Mouse (Mus musculus) forebrain, embryonic 14.5 days (tissue): ENCODE measurements around the gene Aldh6a1. TPM values are rescaled to one million over a fixed set of nuclear protein-coding genes. Genes with fewer than 3 reads are reported as not detected.

Experiments
- ATAC-seq: fragments of 200-750 bp; cut with Nextera tagmentation; 2 replicates; pipeline ENCODE4 v1.8.0; 2017; ENCODE audit warnings: mild to moderate bottlenecking, moderate library complexity
- DNase-seq: peaks from one replicate; pipeline ENCODE4 v3.0.0-alpha.2; 2015; ENCODE audit warnings: low spot score
- H3K27ac ChIP-seq: fragments of 300-500 bp; sonication (generic); 2 replicates; pipeline ENCODE4 v1.5.1; 2014; ENCODE audit warnings: low read depth, mild to moderate bottlenecking, control low read depth, low read length, moderate library complexity
- H3K27me3 ChIP-seq: fragments of 300-500 bp; sonication (generic); replicated peaks from 2 replicates; pipeline ENCODE4 v1.6.1; 2014; ENCODE audit warnings: low read length, control low read depth, mixed read lengths; ENCODE audit not compliant: control insufficient read depth, insufficient read depth
- H3K36me3 ChIP-seq: fragments of 300-500 bp; sonication (generic); 2 replicates; pipeline ENCODE4 v1.6.1; 2014; ENCODE audit warnings: low read length, control low read depth; ENCODE audit not compliant: control insufficient read depth, insufficient read depth
- H3K4me1 ChIP-seq: fragments of 300-500 bp; sonication (generic); 2 replicates; pipeline ENCODE4 v1.6.1; 2014; ENCODE audit warnings: antibody characterized with exemption, low read length, control low read depth; ENCODE audit not compliant: control insufficient read depth, insufficient read depth
- H3K4me2 ChIP-seq: fragments of 300-500 bp; sonication (generic); 2 replicates; pipeline ENCODE4 v1.6.1; 2014; ENCODE audit warnings: mild to moderate bottlenecking, control low read depth, low read length
- H3K4me3 ChIP-seq: fragments of 300-500 bp; sonication (generic); 2 replicates; pipeline ENCODE4 v1.5.1; 2014; ENCODE audit warnings: low read depth, low read length, control low read depth
- H3K9ac ChIP-seq: fragments of 300-500 bp; sonication (generic); 2 replicates; pipeline ENCODE4 v1.6.1; 2014; ENCODE audit warnings: mild to moderate bottlenecking, low read length, control low read depth, moderate library complexity
- H3K9me3 ChIP-seq: fragments of 300-500 bp; sonication (generic); replicated peaks from 2 replicates; pipeline ENCODE4 v1.6.1; 2016; ENCODE audit warnings: low read length, control low read depth, mixed read lengths; ENCODE audit not compliant: control insufficient read depth
- WGBS: fragments of 180-500 bp; shearing (Covaris S2); extraction: QIAGEN DNeasy Blood & Tissue Kit; methylation state at CpG from one replicate; pipeline ENCODE4 v1.1.7; 2014; 5-methylcytosine and 5-hydroxymethylcytosine counted together
- polyA plus RNA-seq: library from polyadenylated mRNA; unstranded; fragments of >200 nt; fragmentation: Nextera tagmentation; extraction: Ambion mirVana; gene quantifications from 2 replicates; pipeline ENCODE4 v1.2.1, GENCODE M21; 2014

Aldh6a1 gene
- 35.2 and 37.7 TPM in 2 replicates for polyA plus RNA-seq

DNA sequence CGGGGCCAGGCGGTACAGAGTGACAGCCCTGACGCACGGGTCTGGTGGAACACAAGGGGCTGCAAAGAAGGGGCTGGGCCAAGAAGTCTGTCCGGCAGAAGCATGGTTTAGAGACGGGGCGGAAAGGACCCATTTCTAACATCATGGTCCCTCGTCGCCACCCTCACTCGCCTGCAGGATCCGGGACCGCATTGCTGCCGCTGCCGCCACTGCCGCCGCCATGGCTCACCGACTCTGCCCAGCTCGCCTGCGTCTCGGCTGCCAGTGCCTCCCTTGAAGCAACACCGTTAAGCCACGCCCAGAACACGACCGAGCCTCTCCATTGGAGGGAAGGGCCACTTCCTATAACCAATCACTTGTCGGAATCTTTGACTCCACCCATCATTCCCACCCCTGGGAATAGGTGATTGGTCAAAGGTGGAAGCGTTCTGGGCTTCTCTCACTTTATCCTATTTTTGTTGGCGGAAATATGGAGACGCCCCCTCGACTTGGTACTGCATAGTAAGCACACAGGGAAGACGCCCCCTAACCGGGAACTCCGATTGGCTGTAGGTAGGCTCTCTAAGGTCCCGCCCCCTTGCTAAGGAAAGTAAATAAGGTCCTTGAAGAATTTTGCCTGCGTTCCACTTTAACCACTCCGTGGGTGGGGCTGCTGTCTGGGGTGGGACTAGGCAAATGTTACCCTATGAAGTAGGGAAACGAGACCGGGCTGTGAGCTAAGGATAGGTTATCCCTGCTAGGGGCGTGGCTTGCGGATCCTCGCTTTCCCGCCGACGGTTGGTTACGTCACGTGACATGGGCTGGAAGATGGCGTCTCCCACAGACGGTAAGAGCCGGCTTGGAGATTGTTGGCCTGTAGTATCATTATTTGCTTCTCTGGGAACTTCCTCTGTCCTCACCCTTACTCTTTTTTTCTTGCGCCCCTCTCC lies at the start of gene Aldh6a1, which contains the start of gene Lin52:
Gene Aldh6a1, minus strand, starts transcription at position 287 of the 929 bp plus-strand sequence.
Gene Lin52, plus strand, starts transcription at position 705 of the 929 bp plus-strand sequence.
- H3K4me3 ChIP-seq, result peak within 1 kb of the TSS; percentile 75
- H3K27ac ChIP-seq, result peak within 1 kb of the TSS; percentile 58; the same call in 1 of the 2 replicates
- WGBS, result under 1% methylated on average over 49 of the region's 49 CpGs
- H3K36me3 ChIP-seq, result no peaks in the 10 kb centered on the region
- DNase-seq (peak; percentile 100), ATAC-seq (peak; percentile 99)
- H3K9me3 ChIP-seq, result no peaks in the 10 kb centered on the region
- peak within 1 kb of the TSS; percentile 73 for H3K9ac ChIP-seq
- H3K4me2 ChIP-seq, result peak within 1 kb of the TSS; percentile 82
- no peaks in the 10 kb centered on the region for H3K27me3 ChIP-seq
- H3K4me1 ChIP-seq, result peaks cover 7% of the 10 kb centered on the region

DNA sequence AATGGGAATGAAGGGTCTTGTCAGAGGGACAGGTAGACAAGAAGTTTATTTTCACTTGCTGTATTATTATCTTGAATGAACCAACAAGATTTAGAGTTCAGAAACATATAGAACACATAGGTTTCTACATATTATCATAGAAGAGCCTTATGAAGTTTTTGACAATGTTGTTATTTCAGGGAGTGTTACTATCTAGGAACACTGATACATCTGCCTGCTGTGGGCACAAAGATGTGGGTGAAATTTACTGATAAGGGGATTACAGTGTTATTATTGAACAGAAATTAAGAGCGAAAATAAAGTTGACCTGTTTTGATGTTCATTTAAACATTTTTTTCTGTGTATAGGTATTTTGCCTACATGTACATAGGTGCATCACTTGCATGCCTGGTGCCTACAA lies 46.0 kb upstream of the Aldh6a1 start:
- Histone ChIP-seq H3K9me3 (no peaks in the 10 kb centered on the region), H3K4me1 (peaks cover 5% of the 10 kb centered on the region; the same call in 1 of the 2 replicates), H3K36me3 (no peaks in the 10 kb centered on the region), H3K4me3 (no peak overlapping the region), H3K27me3 (no peaks in the 10 kb centered on the region), H3K9ac (no peak overlapping the region), H3K27ac (no peak overlapping the region), H3K4me2 (no peak overlapping the region)
- ATAC-seq (no peak), DNase-seq (no peak)
- 94% methylated on average over 1 of the region's 1 CpGs for WGBS

DNA sequence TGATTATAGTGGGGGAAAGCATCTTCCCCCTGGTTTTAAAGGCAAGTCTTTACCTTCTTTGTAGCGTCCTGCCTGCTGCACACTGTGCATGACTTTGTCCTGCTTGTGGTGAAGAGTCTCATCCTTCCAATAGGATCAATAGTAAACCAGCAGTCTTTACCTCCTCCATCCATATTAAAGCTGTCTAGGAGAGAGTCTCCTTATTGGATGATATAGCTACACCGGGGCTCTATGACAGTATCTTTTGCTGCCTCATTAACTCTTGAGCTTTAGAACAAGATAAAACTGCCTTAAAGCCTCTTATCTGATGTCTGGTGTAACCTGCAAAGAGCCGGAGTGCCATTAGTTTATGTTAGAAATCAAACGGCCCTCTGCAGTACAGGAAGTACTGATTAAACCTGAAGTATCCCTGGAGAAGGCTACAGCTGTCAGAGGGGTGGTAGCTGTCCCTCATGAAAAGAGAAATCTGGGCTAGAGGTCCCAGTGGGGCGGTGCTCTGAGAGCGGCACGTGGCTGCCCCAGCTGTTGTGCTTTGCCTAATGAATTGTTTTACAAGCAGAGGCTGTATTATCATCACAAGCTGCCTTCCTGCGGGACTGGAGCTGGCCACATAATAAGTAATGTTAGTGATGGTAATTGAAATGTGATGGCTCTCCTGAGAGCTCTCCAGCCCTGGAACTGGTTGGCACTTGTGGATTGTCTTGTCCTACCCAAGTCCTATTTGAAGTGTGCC lies 36.7 kb upstream of the Aldh6a1 start:
- WGBS, result 24% methylated on average over 8 of the region's 8 CpGs
- no peaks in the 10 kb centered on the region for H3K27me3 ChIP-seq
- H3K27ac ChIP-seq, result no peak overlapping the region
- no peaks in the 10 kb centered on the region; the same call in 1 of the 2 replicates for H3K4me1 ChIP-seq
- DNase-seq (peak; percentile 74), ATAC-seq (peak; percentile 70)
- H3K36me3 ChIP-seq, result no peaks in the 10 kb centered on the region
- H3K4me2 ChIP-seq, result no peak overlapping the region
- H3K9me3 ChIP-seq, result no peaks in the 10 kb centered on the region
- H3K4me3 ChIP-seq, result no peak overlapping the region
- H3K9ac ChIP-seq, result no peak overlapping the region

DNA sequence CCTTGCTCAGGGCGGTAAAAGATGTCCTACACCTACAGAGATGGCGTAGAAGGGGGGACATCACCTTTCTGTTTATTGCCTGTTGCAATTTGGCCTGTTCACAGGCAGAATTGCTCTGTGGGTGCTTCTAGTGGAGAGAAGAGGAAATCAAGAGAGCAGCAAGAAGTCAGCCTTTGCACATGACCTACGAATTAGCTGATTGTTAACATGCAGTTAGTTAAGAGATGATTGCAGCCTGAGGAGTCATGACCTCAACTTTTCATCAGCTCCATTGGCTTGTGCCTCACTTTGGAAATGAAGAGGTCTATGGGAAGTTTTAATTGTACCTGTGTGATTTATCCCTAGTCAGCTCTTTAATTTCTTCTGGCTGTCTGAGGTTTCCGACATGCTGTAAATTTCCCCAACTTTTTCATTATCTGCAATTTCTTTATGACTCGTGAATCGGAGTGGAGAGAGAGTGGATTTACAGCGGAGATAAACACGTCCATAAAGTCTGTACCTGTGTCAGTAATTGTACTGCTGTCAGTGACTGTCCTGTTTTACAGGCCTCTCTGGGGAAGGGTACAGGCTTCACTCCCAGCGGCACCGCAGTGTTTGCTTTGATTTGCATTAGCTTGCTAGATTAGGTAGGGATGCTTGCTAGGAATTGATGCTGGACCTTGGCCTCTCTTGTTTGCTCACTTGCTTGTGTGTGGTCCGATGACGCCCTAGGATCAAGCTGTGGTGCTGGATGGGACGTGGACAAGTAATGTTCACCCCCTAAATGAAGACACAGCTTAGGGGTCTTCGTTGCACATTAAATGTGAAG lies 32.2 kb upstream of the Aldh6a1 start:
- Histone ChIP-seq H3K27me3 (no peaks in the 10 kb centered on the region), H3K9ac (no peak overlapping the region), H3K36me3 (no peaks in the 10 kb centered on the region), H3K4me3 (no peak overlapping the region), H3K4me1 (no peaks in the 10 kb centered on the region; the same call in 1 of the 2 replicates), H3K9me3 (no peaks in the 10 kb centered on the region), H3K4me2 (no peak overlapping the region), H3K27ac (no peak overlapping the region)
- ATAC-seq, result no peak
- WGBS, result 93% methylated on average over 14 of the region's 14 CpGs
- no peak for DNase-seq

DNA sequence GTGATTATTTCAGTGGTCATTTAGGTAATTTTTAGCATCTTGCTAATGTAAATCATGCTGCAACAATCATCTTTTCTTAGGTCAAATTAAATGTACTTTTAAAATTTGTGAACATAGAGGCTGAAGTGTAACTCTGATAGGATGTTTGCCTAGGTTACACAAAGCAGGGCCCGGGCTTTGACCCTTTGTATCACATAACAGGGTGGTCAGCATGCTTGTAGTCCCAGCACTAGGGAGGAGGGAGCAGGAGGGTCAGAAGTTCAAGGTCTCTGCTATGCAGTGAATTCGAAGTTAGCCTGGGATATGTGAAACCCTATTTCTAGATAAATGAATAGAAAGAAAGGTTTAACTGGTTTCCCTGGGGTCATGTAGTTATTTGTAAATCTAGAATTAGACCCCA lies 30.4 kb upstream of the Aldh6a1 start:
- ATAC-seq, result no peak
- H3K27me3 ChIP-seq, result no peaks in the 10 kb centered on the region
- H3K36me3 ChIP-seq, result no peaks in the 10 kb centered on the region

DNA sequence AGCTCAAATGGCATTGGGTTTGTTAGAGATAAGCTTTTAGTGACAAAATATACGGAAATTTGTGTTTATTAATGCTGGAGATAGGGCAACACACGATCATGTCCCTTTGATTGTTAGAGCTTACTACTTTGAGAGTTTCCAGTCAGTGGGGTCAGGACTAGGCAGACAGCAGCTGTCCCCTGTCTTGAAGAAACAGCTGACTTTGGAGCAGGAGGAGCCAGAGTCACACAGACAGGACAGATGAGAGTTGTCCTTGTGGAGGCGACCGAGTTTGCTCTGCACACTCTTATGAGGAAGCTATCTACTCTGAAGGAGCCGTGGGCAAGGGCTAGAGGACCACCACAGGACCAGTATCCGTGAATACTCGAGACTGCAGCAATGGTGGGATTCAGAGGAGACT lies 28.1 kb upstream of the Aldh6a1 start:
- Histone ChIP-seq H3K4me2 (no peak overlapping the region), H3K36me3 (no peaks in the 10 kb centered on the region), H3K27me3 (no peaks in the 10 kb centered on the region), H3K4me1 (no peaks in the 10 kb centered on the region), H3K9me3 (no peaks in the 10 kb centered on the region), H3K4me3 (no peak overlapping the region), H3K9ac (no peak overlapping the region), H3K27ac (no peak overlapping the region)
- no peak for DNase-seq
- 93% methylated on average over 7 of the region's 7 CpGs for WGBS
- no peak for ATAC-seq

More for the DNA sequence above, 30.4 kb upstream of the Aldh6a1 start:
- no peaks in the 10 kb centered on the region for H3K4me1 ChIP-seq
- H3K9me3 ChIP-seq, result no peaks in the 10 kb centered on the region
- no peak overlapping the region for H3K4me2 ChIP-seq
- H3K27ac ChIP-seq, result no peak overlapping the region
- 70% methylated on average over 2 of the region's 2 CpGs for WGBS
- no peak overlapping the region for H3K9ac ChIP-seq
- DNase-seq, result no peak
- H3K4me3 ChIP-seq, result no peak overlapping the region

DNA sequence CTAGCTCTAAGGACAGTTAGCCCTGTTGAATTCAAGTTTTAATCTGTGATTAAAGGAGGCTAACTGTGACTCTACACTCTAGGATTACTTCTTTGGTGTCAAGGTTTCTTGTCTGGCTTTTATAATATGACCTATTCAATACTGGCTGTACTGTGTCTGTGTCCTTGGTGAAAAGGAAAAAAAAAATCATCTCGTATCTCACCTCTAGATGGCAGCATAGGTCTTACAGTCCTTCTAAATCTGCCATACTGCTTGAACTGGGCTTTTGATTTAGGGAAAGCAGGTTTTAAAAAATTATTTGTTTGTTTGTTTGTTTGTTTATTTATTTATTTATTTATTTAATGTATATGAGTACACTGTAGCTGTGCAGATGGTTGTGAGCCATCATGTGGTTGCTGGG lies 17.9 kb upstream of the Aldh6a1 start:
- Histone ChIP-seq H3K27me3 (no peaks in the 10 kb centered on the region), H3K9me3 (no peaks in the 10 kb centered on the region), H3K4me2 (no peak overlapping the region), H3K27ac (no peak overlapping the region), H3K36me3 (peaks cover 24% of the 10 kb centered on the region), H3K4me1 (no peaks in the 10 kb centered on the region), H3K4me3 (no peak overlapping the region), H3K9ac (no peak overlapping the region)
- ATAC-seq (no peak), DNase-seq (peak; percentile 84)
- WGBS, result 2% methylated on average over 1 of the region's 1 CpGs

DNA sequence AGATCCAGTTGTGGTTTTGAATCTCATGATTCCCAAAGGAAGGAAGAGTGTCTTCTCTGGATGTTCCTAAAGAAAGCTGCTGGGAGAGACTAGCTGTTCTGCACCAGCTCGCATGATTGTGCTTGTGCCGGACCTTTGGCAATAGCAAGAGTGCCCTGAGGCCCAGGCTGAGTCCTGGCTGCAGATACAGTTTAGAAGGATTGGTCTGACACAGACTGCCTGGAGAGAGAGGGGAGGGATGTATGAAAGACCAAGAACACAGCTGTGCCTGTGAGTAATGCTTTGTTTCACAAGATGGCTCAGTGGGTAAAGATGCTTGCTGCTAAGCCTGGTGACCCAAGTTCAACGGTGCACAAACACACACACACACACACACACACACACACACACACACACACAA lies 12.1 kb upstream of the Aldh6a1 start:
- DNase-seq, result no peak
- peaks cover 56% of the 10 kb centered on the region for H3K36me3 ChIP-seq
- no peak overlapping the region for H3K27ac ChIP-seq
- no peaks in the 10 kb centered on the region for H3K9me3 ChIP-seq
- no peak overlapping the region for H3K4me2 ChIP-seq
- no peaks in the 10 kb centered on the region for H3K4me1 ChIP-seq
- H3K4me3 ChIP-seq, result no peak overlapping the region
- ATAC-seq, result no peak
- H3K27me3 ChIP-seq, result no peaks in the 10 kb centered on the region
- 84% methylated on average over 3 of the region's 3 CpGs for WGBS
- no peak overlapping the region for H3K9ac ChIP-seq
